Mouse (Mus musculus) telencephalon, adult 2 months (tissue): ENCODE results near the gene Scn9a.
A peak's percentile ranks its signal among the peaks of the same experiment; 100 is the strongest.

Experiments used
- DNase-seq: peaks from one replicate; pipeline ENCODE4 v3.0.0-alpha.2; 2011; ENCODE audit warnings: low read depth, low spot score

Gene Scn9a

DNA sequence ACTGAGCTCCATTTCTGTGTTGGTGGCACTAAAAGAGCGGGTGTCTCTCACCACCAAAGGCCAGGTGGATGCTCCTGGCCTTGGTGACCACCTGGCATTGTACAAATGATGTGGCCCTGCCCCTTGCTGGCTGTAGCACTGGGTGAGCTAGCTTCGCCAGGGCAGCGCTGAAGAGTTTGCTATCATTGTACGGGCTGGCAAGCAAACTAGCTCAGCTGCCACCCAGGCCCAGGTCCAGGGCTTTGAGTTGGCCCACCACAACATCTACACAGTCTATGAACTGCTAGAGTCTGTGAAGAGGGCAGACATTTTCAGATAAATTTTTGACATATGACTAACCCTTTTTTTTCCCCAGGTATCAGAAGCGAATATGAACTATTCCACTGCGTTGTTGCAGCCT lies 170.8 kb downstream of the Scn9a start:
- no peak for DNase-seq

DNA sequence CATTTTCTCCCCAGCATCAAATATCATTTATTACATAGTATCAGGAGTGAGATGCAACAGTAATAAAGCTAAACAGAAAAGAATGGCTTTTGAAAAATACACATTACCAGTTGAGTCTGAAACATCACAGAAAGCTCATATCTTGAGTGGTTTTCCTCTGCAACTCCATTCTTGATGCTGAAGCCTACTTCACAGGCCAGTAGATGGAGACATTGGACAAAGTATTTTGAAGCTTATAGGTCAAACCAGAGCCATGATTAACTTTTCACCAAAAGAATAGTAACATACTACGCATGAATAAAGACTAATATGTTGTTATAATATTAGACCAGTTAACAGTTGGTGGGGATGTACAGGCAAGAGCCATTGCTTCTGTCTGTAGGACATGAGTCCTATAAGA lies 172.3 kb downstream of the Scn9a start:
- DNase-seq, result no peak

DNA sequence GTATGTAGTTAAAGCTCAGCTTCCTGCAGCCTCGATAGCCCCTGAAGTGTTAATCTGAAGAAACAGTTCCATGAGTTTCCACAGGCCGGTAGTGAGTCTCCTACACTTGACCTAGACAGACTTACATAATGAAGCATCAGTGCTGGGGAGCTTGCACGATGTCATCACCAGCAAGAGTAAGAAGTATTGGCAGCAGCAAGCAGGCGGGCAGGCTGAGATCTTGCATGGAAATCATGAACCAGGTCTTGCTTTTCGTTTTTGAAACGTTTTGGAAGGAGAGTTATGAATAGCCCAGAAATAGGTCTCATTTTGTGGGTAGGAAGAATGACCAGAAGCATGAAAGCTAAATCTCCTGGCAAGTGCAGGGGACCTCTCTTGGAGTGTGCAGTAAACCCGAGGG lies 194.1 kb downstream of the Scn9a start, which contains the start of gene Scn1a:
Scn1a (minus strand) TSS at position 130 of the 400 bp plus-strand sequence.
- peak; percentile 58 for DNase-seq

DNA sequence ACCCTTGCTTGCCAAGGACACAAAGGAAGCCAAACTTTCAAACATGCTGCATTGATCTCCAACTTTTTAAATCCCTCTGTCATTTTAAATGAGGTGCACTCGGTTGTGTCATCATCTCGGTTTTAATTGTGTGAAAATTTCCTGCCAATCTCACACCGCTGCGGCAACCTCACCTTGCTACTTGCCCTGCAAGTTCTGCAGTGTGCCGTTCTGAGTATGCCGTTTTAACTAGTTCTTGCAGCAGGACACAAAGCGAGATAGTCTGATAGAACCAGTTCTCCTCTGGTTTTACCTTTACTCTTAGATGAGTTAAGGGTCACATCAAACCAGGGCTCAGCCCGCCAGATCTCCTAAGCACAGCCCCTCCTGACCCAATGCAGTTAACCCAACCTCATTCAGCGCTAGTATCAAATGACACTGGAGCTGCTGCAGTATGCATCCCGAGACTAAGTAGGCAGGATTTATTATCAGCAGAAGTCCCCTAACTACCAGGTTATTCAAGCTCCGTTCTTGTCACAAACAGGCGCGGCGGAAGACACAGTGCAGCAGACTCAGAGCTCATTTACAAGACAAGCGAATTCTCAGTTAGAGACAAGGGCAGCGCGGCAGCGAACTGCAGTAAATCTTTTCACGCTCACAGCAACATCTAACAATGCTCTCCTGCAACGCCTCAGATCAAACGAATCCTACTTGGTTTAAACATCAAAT lies 194.8 kb downstream of the Scn9a start:
- peak; percentile 40 for DNase-seq

DNA sequence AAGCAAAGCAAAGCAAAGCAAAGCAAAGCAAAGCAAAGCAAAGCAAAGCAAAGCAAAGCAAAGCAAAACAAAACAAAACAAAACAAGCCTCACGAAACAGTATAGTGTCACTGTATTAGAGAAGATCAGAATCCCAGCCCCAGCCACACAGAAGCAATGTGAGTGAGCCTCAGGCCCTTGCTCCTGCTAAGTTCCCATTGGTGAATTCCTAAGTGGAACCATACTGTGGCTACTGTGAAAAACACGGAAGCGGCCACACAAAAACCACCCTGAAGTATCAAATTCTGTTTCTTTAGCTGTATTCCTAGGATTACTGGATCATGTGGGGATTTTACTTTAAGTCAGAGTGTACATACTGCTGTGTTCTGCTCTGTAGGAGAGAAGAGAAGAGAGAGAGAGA lies 198.5 kb downstream of the Scn9a start:
- no peak for DNase-seq
